Mouse (Mus musculus) heart, embryonic 15.5 days (tissue): Measurements from ENCODE around the gene Cstad. TPM values are rescaled to one million over a fixed set of nuclear protein-coding genes. Genes with fewer than 3 reads are reported as not detected.
A peak's percentile ranks its signal among the peaks of the same experiment; 100 is the strongest.

Experiments
- ATAC-seq: fragments of 200-750 bp; cut with Nextera tagmentation; replicated peaks from 2 replicates; pipeline ENCODE4 v1.8.0; 2017; ENCODE audit warnings: low read depth, moderate TSS enrichment; ENCODE audit not compliant: insufficient number of reproducible peaks, insufficient read depth, low FRiP score
- H3K27ac ChIP-seq: fragments of 300-500 bp; sonication (generic); 2 replicates; pipeline ENCODE4 v1.5.1; 2015; ENCODE audit warnings: mild to moderate bottlenecking, inconsistent platforms
- H3K27me3 ChIP-seq: fragments of 300-500 bp; sonication (generic); 2 replicates; pipeline ENCODE4 v1.6.1; 2015; ENCODE audit warnings: inconsistent platforms
- H3K36me3 ChIP-seq: fragments of 300-500 bp; sonication (generic); 2 replicates; pipeline ENCODE4 v1.6.1; 2015; ENCODE audit warnings: mild to moderate bottlenecking, inconsistent platforms
- H3K4me1 ChIP-seq: fragments of 300-500 bp; sonication (generic); replicated peaks from 2 replicates; pipeline ENCODE4 v1.6.1; 2015; ENCODE audit warnings: inconsistent platforms
- H3K4me2 ChIP-seq: fragments of 300-500 bp; sonication (generic); 2 replicates; pipeline ENCODE4 v1.6.1; 2015; ENCODE audit warnings: inconsistent platforms, mild to moderate bottlenecking, moderate library complexity
- H3K4me3 ChIP-seq: fragments of 300-500 bp; sonication (generic); 2 replicates; pipeline ENCODE4 v1.5.1; 2015; ENCODE audit warnings: mild to moderate bottlenecking, inconsistent platforms
- H3K9ac ChIP-seq: fragments of 300-500 bp; sonication (generic); 2 replicates; pipeline ENCODE4 v1.6.1; 2015; ENCODE audit warnings: mild to moderate bottlenecking, inconsistent platforms
- H3K9me3 ChIP-seq: fragments of 300-500 bp; sonication (generic); replicated peaks from 2 replicates; pipeline ENCODE4 v1.6.1; 2016; ENCODE audit warnings: inconsistent platforms
- WGBS: fragments of 180-500 bp; shearing (Covaris S2); methylation state at CpG from one replicate; pipeline ENCODE4 v1.1.7; 2015; ENCODE audit warnings: mixed read lengths; 5-methylcytosine and 5-hydroxymethylcytosine counted together
- polyA plus RNA-seq: library from polyadenylated mRNA; unstranded; fragments of >200 nt; fragmentation: Nextera tagmentation; extraction: Ambion mirVana; gene quantifications from 2 replicates; pipeline ENCODE4 v1.2.1, GENCODE M21; 2015

Cstad gene
- polyA plus RNA-seq, 1 experiment from 2014 or later, result 1.5 TPM

GRCm38 (mm10) chr2:30629860-30630259, 35.0 kb downstream of the Cstad start:
- H3K36me3 ChIP-seq, result no peaks in the 10 kb centered on the region
- WGBS, result 77% methylated on average over 4 of the region's 4 CpGs
- H3K4me2 ChIP-seq, result no peak overlapping the region
- no peaks in the 10 kb centered on the region for H3K9me3 ChIP-seq
- no peaks in the 10 kb centered on the region for H3K27me3 ChIP-seq
- peaks cover 3% of the 10 kb centered on the region; the same call in 1 of the 2 replicates for H3K4me1 ChIP-seq
- no peak for ATAC-seq
- H3K9ac ChIP-seq, result no peak overlapping the region
- no peak overlapping the region for H3K4me3 ChIP-seq
- H3K27ac ChIP-seq, result no peak overlapping the region

- H3K27ac ChIP-seq, result peak overlapping the region; percentile 68
- no peak overlapping the region for H3K4me3 ChIP-seq
- H3K27me3 ChIP-seq, result no peaks in the 10 kb centered on the region
- WGBS, result 56% methylated on average over 5 of the region's 5 CpGs
- H3K9ac ChIP-seq, result no peak overlapping the region
- peaks cover 24% of the 10 kb centered on the region for H3K4me1 ChIP-seq
- H3K4me2 ChIP-seq, result no peak overlapping the region
- ATAC-seq, result no peak
- H3K9me3 ChIP-seq, result no peaks in the 10 kb centered on the region
- H3K36me3 ChIP-seq, result no peaks in the 10 kb centered on the region
Measured at GRCm38 (mm10) chr2:30636266-30636671, 41.4 kb downstream of the Cstad start.

GRCm38 (mm10) chr2:30637991-30638390, 43.2 kb downstream of the Cstad start:
- H3K4me3 ChIP-seq, result no peak overlapping the region
- H3K9me3 ChIP-seq, result no peaks in the 10 kb centered on the region
- no peaks in the 10 kb centered on the region for H3K36me3 ChIP-seq
- H3K4me1 ChIP-seq, result peaks cover 32% of the 10 kb centered on the region
- WGBS, result 76% methylated on average over 6 of the region's 6 CpGs
- H3K9ac ChIP-seq, result no peak overlapping the region
- H3K27ac ChIP-seq, result no peak overlapping the region
- ATAC-seq, result no peak
- no peaks in the 10 kb centered on the region for H3K27me3 ChIP-seq
- no peak overlapping the region for H3K4me2 ChIP-seq

- Histone ChIP-seq H3K9me3 (no peaks in the 10 kb centered on the region), H3K4me3 (no peak overlapping the region), H3K27ac (peak overlapping the region; percentile 72), H3K4me2 (no peak overlapping the region), H3K27me3 (no peaks in the 10 kb centered on the region), H3K4me1 (peaks cover 34% of the 10 kb centered on the region), H3K36me3 (no peaks in the 10 kb centered on the region), H3K9ac (peak overlapping the region; percentile 13; the same call in 1 of the 2 replicates)
- WGBS, result 24% methylated on average over 11 of the region's 11 CpGs
- ATAC-seq, result peak; percentile 51
Measured at GRCm38 (mm10) chr2:30640021-30640481, 45.2 kb downstream of the Cstad start.

- Histone ChIP-seq H3K4me3 (no peak overlapping the region), H3K36me3 (no peaks in the 10 kb centered on the region), H3K9ac (no peak overlapping the region), H3K27me3 (no peaks in the 10 kb centered on the region), H3K9me3 (no peaks in the 10 kb centered on the region), H3K4me2 (no peak overlapping the region), H3K4me1 (peaks cover 39% of the 10 kb centered on the region), H3K27ac (no peak overlapping the region)
- 12% methylated on average over 5 of the region's 5 CpGs for WGBS
- ATAC-seq, result no peak; the same call in 1 of the 2 replicates
Measured at GRCm38 (mm10) chr2:30642810-30643209, 48.0 kb downstream of the Cstad start.

GRCm38 (mm10) chr2:30643422-30643821, 48.6 kb downstream of the Cstad start:
- Histone ChIP-seq H3K27me3 (no peaks in the 10 kb centered on the region), H3K9ac (no peak overlapping the region), H3K4me2 (no peak overlapping the region), H3K4me3 (no peak overlapping the region), H3K4me1 (peaks cover 44% of the 10 kb centered on the region), H3K36me3 (no peaks in the 10 kb centered on the region), H3K27ac (no peak overlapping the region), H3K9me3 (no peaks in the 10 kb centered on the region)
- no peak for ATAC-seq
- 67% methylated on average over 7 of the region's 7 CpGs for WGBS

GRCm38 (mm10) chr2:30646833-30647232, 52.0 kb downstream of the Cstad start:
- ATAC-seq, result no peak; the same call in 1 of the 2 replicates
- 17% methylated on average over 5 of the region's 5 CpGs for WGBS
- no peaks in the 10 kb centered on the region for H3K27me3 ChIP-seq
- H3K9ac ChIP-seq, result peak overlapping the region; percentile 22; the same call in 1 of the 2 replicates
- H3K4me2 ChIP-seq, result no peak overlapping the region; the same call in 1 of the 2 replicates
- no peaks in the 10 kb centered on the region for H3K36me3 ChIP-seq
- peaks cover 38% of the 10 kb centered on the region for H3K4me1 ChIP-seq
- H3K4me3 ChIP-seq, result no peak overlapping the region
- no peaks in the 10 kb centered on the region for H3K9me3 ChIP-seq
- H3K27ac ChIP-seq, result peak overlapping the region; percentile 78

GRCm38 (mm10) chr2:30647303-30647881, 52.6 kb downstream of the Cstad start:
- WGBS, result 23% methylated on average over 11 of the region's 11 CpGs
- Histone ChIP-seq H3K4me1 (peaks cover 42% of the 10 kb centered on the region), H3K27me3 (no peaks in the 10 kb centered on the region), H3K27ac (peak overlapping the region; percentile 78), H3K9me3 (no peaks in the 10 kb centered on the region), H3K4me3 (no peak overlapping the region), H3K36me3 (no peaks in the 10 kb centered on the region), H3K9ac (peak overlapping the region; percentile 22; the same call in 1 of the 2 replicates), H3K4me2 (peak overlapping the region; percentile 37)
- peak; percentile 71 for ATAC-seq

GRCm38 (mm10) chr2:30647882-30648494, 53.1 kb downstream of the Cstad start:
- Histone ChIP-seq H3K9ac (no peak overlapping the region), H3K4me1 (peaks cover 42% of the 10 kb centered on the region), H3K36me3 (no peaks in the 10 kb centered on the region), H3K4me3 (no peak overlapping the region), H3K9me3 (no peaks in the 10 kb centered on the region), H3K4me2 (peak overlapping the region; percentile 37), H3K27ac (peak overlapping the region; percentile 78), H3K27me3 (no peaks in the 10 kb centered on the region)
- no peak for ATAC-seq
- WGBS, result 21% methylated on average over 13 of the region's 13 CpGs

GRCm38 (mm10) chr2:30650249-30650648, 55.4 kb downstream of the Cstad start:
- H3K4me3 ChIP-seq, result no peak overlapping the region
- 74% methylated on average over 9 of the region's 9 CpGs for WGBS
- no peaks in the 10 kb centered on the region for H3K27me3 ChIP-seq
- H3K9me3 ChIP-seq, result no peaks in the 10 kb centered on the region
- no peak overlapping the region for H3K9ac ChIP-seq
- no peak for ATAC-seq
- no peak overlapping the region for H3K4me2 ChIP-seq
- H3K4me1 ChIP-seq, result peaks cover 52% of the 10 kb centered on the region
- H3K36me3 ChIP-seq, result no peaks in the 10 kb centered on the region
- H3K27ac ChIP-seq, result peak overlapping the region; percentile 10; the same call in 1 of the 2 replicates

- WGBS, result 80% methylated on average over 1 of the region's 1 CpGs
- peaks cover 49% of the 10 kb centered on the region for H3K4me1 ChIP-seq
- H3K9ac ChIP-seq, result no peak overlapping the region
- no peaks in the 10 kb centered on the region for H3K27me3 ChIP-seq
- H3K4me3 ChIP-seq, result no peak overlapping the region
- H3K27ac ChIP-seq, result peak overlapping the region; percentile 93
- peak overlapping the region; percentile 54 for H3K4me2 ChIP-seq
- no peak for ATAC-seq
- no peaks in the 10 kb centered on the region for H3K9me3 ChIP-seq
- H3K36me3 ChIP-seq, result no peaks in the 10 kb centered on the region
Measured at GRCm38 (mm10) chr2:30651831-30652230, 57.0 kb downstream of the Cstad start.
